Mouse (Mus musculus) gastrocnemius, adult 8-10 months (tissue): Measurements from ENCODE around the gene Prr23a2. TPM values are rescaled to one million over a fixed set of nuclear protein-coding genes. Genes with fewer than 3 reads are reported as not detected.
"Not testable (repeated sequence)": the region's sequence is repeated elsewhere in the genome, so short reads cannot be mapped to it uniquely, and the experiment has no call there.

Experiments used
- DNase-seq, 2 experiments: peaks; one replicate each; pipeline ENCODE4 v3.0.0; 2022; ENCODE audit warnings: low spot score in 2 of 2
- total RNA-seq, 4 experiments: library from RNA; stranded (reverse); gene quantifications; 2 replicates each; pipeline ENCODE4 v1.2.4; 2022

Prr23a2 gene
- not detected for total RNA-seq

DNA sequence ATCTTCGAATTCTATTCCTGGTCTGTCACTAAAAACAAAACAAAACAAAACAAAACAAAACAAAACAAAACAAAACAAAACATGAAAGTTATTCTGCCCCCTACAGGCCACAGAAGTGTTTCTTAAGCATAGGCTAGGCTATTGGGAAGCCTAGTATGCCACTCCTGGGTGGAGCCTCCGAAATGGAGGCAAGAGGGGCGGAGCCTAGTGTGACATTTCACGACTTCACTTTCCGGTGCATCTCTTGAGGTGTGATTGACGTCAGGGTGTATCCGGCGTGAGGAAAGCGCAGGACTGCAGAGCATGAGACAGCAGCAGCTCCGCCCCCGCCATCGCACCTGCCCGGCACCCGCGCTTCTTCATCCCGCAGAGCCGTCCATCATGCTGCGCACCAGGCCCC is at the start of gene Prr23a2:
Gene Prr23a2, plus strand, starts transcription at position 285 of the 400 bp plus-strand sequence.
- no peak for DNase-seq

DNA sequence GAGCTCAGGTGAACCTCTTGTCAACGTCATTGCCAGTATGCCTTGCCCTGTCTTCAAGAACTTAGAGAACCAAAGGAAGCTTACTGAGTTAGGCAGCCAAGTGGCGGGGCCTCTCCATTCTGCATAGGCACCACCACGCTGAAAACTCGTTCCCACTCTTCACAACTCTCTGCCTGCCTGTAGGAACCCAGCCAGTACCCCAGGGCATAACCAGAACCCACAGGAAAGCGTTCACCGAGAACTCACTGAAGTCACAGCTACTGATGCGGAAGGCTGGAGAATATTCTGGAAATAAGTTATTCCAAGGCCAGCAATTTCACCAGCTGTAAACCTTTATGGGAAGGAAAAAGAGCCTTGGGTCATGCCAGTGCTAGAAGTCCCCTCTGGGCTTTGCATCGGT is 48.7 kb upstream of the Prr23a2 start:
- DNase-seq: no peak

DNA sequence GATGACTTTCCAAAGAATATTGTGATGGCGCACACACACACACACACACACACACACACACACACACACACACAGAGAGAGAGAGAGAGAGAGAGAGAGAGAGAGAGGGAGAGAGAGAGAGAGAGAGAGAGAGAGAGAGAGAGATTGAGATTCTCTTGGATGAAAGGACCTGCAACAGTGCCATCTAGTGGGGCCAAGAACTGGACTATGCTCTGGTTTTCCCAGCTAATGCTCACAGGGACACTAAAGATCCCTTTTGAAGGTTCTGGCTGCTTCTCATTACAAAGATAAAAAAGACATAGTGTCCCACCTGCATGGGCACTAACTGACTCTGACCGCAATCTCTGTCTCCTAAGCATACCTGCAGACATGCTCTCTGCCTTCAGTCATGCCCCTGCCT is 46.8 kb upstream of the Prr23a2 start:
- DNase-seq: not testable (repeated sequence)

DNA sequence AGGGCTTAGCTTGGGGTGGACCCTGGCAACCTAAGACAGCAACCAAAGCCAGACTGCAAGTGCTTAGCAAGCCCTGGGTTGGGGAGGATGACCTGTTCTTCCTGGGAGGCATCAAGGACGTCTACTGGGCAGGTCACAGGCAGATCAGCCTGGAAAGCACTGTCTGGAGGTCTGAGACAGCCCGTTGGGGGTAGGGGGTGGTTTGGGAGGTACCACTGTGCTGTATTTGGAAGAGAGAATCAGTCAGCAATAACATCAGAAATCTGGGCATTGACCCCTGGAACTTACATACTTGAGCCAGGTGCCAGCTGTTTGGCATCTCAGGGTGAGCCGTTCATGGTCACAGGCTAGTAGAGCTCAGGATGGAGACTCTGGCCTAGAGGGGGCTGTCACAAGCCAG is 40.2 kb upstream of the Prr23a2 start:
- DNase-seq: no peak

DNA sequence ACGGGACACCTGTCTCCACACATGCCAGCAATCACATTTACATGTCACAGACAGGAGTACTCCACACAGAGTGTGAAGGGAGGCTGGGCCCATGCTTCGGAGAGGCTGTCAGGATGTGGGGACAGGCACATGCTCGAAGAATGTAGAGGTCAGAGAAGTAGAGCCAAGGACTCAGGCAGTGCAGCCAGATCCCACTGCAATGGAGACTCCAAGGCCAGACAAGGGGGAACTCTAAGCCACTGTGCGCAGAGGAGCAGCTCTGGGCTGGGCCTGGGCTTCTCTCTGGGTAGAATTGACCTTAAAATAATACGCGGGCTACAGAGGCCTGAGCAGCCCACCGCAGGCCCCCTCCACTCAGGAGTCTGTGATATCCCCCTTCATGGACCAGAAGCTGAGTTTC is 38.7 kb upstream of the Prr23a2 start:
- no peak for DNase-seq

DNA sequence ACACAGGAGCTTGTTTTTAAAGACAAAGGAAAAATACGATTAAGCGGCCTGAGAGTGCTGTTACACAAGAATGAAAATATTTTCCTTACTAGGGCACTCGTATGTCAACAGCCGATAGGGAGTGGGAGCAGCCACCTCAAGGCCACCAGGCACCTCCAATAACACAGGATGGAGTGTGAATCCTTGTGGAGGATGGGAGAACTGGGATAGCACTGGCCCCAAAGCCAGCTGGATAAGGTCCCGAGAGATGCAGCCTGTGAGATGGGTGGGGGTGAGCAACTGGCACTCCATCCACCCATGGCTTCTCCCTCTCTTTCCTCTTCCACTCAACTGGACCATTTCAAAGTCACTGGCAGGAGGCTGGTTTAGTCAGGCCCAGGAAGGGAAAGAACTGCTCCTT is 37.3 kb upstream of the Prr23a2 start:
- DNase-seq: no peak

DNA sequence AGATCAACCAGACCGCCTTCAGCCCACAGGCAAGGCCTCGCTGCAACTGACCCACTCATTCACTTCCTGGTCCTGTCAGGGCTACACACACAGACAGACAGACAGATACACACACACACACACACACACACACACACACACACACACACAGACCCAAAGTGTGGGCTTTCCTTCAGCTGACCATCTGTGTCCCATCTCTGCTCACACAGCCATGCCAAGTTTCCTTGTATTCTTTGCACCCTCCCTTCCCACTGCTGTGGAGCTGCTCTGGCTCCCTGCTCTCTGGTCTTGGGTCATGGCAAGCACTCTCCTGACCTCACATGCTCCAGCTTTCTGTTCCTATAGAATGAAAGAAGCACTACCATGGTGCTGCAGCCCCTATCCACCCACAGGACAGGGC is 36.8 kb upstream of the Prr23a2 start:
- DNase-seq: no peak

DNA sequence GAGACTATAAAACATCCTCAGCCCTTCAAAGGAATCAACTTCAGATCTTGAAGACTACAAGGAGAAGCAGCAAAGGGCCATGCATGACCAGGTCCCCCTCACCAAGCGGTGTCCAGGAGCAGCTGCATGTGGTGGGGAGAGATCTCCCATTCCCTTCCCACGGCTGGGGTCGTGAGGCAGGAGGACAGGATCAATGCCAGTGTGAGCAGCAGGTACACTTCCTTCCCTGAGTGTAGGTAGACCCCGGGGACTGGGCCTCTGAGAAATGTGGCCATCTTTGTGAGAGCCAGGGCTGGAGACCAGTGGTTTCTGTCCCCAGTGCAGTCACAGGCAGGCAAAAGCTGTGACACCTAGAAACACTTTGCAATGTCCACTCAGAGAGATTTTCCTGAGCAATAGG is 35.8 kb upstream of the Prr23a2 start:
- DNase-seq: no peak

DNA sequence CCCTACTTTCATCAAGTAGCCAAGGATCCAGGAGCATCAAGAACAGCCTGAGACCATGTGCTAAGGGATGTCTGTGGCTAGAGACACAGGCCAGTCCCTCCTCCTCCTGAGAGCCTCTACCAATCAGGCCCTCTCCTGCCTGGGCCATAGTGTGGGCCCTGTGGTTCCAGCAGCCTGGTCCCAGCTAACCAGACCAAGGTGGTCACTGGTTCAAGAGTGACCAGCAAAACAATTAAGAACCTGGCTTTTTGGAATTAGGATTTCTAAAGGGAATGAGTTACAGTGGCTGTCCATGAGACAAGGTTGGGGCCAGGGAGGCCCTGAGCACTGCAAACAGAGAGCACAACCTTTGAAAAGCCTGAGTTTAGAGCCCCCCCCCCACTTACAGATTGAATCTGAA is 35.2 kb upstream of the Prr23a2 start:
- DNase-seq: no peak

DNA sequence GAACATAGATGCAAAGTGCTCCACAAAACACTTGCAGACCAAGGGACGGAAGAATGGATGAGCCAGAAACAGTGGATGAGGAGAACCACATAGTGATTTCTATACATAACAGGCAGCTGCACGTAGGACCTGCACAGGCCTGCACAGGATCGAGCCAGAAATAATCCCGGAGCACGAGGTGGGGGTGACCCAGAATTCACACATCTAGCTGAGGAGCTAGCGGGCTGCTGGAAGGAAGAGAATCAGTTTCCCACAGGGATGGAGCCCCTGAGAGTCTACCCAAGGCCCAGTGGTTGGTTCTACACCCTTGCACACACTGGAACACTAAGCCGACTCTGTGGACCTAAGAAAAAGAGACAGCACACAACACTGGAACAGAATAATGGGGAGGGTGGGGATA is 32.5 kb upstream of the Prr23a2 start:
- no peak for DNase-seq

DNA sequence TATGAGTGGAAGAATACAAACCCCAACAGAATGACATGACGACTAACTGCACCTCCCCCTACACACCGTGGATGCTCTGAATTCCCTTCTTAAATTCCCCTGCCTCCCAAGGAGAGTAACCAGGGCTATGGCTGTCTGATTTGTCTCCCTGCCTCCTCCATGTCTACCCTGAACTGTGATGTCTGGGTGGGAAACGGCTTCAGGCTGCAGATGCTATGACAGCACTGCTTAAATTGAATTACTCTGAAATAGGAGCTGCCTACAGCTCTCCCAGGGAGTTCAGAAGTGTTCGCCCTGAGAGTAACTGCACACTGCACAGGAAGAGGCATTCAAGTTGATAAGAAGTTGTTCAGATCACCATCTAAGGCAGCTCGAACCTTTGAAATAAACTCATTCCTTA is 26.8 kb upstream of the Prr23a2 start:
- DNase-seq: no peak

DNA sequence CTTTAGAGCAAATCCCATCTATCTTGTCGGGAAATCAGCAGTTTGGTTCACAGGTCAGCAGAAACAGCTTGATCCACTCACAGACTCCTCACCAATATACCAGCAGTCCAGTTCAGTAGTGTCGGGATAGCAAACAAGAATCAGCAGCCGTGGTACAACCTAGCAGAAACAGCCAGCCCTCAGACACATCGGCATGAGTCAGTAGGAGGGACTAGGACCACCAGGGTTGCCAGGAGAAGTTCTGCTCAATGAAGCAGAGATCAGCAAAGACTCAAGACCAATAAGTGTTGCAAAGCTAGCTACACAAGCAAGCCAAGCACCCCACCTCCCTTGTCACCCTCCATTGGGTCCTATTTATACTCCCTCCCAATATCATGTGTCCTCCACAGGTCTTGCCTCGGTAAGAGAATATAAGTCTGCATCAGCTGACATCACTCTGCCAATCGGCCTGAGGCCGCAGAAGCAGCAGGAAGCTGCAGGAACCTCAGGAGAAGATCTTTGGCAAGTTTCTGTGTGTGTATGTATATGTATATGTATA is 18.7 kb upstream of the Prr23a2 start:
- no peak for DNase-seq

DNA sequence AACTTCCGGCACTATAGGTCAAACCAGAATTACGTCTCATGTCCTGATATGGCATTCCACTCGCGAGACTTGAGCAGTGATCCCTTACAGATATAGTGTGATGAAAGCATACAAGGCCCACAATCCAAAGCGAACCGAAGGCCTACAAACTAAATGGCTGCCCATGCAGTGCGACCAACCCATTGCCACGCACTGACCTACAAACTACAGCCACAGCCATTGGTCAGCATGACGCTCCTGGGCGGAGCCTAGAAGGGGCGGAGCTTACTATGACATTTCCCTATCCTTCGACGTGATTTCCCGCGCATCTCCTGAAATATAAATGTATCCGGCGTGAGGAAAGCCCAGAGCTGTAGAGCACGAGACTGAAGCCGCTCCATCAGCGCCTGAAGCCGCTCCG is 14.2 kb upstream of the Prr23a2 start, which contains the start of gene Prr23a1:
Gene Prr23a1, plus strand, starts transcription at position 387 of the 400 bp plus-strand sequence.
- no peak for DNase-seq

DNA sequence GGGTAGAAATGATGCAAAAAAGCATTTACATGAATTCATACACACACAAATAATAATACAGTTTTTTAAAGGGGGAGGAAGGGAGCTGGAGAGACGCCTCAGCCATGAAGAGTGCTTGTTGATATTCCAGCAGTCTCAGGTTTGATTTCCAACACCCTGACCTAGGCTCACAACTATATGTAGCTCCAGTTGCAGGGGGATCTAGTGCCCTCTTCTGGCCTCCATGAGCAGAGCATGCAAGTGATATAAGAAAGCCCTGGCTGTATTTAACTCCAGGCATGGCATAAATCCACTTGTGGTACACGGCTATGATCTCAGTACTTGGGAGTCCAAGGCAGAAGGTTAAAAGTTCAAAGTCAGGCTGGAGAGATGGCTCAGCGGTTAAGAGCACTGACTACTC is 7.2 kb downstream of the Prr23a2 start:
- DNase-seq: no peak

DNA sequence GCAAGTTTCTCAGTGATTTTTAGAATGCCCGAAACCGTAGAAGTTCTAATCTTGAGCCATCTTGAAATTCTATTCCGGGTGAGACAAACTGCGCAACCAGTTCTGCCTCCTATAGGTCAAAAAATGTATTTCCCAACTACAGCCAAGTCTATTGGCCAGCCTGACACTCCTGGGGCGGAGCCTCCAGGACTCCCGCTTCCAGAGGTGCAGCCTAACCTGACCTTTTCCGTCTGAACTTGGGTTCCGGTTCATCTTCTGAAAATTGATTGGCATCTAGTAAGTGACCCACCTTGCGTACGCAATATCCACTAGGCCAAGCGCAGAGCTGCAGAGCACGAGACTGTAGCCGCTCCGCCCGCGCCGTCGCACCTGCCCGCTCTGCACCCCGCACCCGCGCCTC is 8.3 kb downstream of the Prr23a2 start, which contains the start of gene Prr23a3:
Gene Prr23a3, plus strand, starts transcription at position 197 of the 400 bp plus-strand sequence.
- DNase-seq: no peak

DNA sequence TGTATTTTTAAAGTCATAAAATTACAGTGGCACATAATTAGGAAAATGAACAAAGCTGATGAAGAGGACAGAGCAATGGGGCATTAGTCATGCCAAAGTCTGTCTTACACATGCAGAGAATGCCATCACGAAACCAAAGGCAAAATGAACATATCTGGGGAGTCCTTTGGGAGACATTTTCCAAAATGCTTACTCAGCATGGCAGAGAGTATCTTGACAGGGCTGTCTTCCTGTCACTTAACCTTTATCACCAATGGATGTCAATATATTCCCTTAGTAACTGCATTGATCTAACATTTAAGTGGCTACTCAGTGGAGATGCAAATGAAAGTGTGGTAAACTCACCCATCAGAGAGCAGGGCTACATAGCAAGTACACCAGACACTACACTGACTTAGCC is 45.2 kb downstream of the Prr23a2 start:
- no peak for DNase-seq

DNA sequence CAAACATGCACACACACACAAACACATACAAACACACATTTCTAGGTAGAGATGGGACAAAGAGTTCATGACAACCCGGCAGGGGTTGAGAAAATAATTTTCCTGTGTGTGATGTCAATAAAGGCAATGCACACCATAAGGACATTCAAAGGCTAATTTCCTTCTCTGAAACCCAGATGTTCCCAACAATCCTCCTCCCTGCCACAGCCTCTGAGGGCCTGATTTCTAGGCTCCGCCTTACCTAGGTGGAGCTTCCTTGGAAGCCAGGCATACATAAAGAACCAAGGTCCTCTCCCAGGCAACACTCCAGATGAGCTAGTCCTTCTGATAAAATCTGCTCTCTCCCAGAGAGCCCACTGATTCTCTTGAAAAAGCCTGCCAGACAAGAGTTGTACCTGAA is 46.5 kb downstream of the Prr23a2 start, which contains the start of gene 7420426K07Rik:
Gene 7420426K07Rik, plus strand, starts transcription at position 301 of the 400 bp plus-strand sequence.
- DNase-seq: no peak

Other genes with a start within 250 kb of the Prr23a2 start
- gene Prr23a1, start 14.0 kb upstream of the Prr23a2 start, total RNA-seq: not detected
- not detected for gene Prr23a3, start 8.3 kb downstream of the Prr23a2 start, total RNA-seq
- not detected for gene 7420426K07Rik, start 46.6 kb downstream of the Prr23a2 start, total RNA-seq
- not detected for gene Foxl2, start 98.8 kb downstream of the Prr23a2 start, total RNA-seq
- gene Faim, start 129.9 kb downstream of the Prr23a2 start, total RNA-seq: 1 to 10 TPM in 2 of 4 experiments, under 1 TPM in 2; 0.82 to 2.5 (median 1.4) TPM
- gene Gm1123, start 179.2 kb downstream of the Prr23a2 start, total RNA-seq: not detected